Mouse (Mus musculus) C2C12 (cell line): ENCODE results near the gene Atf2.

Experiments
- CEBPB ChIP-seq: IDR thresholded peaks from one replicate; pipeline ENCODE4 v1.6.1; 2011; ENCODE audit warnings: low read depth, mild to moderate bottlenecking, control low read depth, moderate library complexity
- CTCF ChIP-seq: IDR thresholded peaks from one replicate; pipeline ENCODE4 v1.5.1; 2011; ENCODE audit not compliant: control insufficient read depth, insufficient read depth, insufficient read length

DNA sequence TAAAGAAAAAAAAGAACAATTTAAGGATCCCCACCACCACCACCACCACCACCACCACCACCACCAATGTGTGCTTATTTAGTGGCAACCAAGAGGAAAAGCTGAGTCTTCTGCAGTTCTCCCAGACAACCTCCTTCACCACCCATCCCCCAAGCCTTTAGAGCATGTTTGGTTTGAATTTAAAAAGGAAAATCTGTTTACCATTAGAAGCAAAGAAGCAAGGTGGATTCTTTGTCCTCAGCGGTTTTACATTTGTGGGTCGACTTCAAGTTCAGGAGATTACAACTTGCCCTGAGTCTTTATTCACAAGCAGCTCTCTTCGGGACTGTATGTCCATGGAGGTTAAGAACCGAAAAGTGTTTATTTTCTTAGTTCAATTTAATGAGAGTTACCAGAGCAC lies 115.5 kb downstream of the Atf2 start:
- TF ChIP-seq CTCF (no peak), CEBPB (no peak)
